24 mouse cellular contexts compared by ENCODE assay signal in genomic region chr8:117178039-117178438, GRCm38 (mm10). TPM values are rescaled to one million over a fixed set of nuclear protein-coding genes. Genes with fewer than 3 reads are reported as not detected.
DNase-seq lines count a peak whose midpoint lies in the region; ATAC-seq and TF ChIP-seq lines count a peak whose summit lies in the region.
"Had no signal": no experiment of that assay in that cellular context is flagged by ENCODE, and none has a peak within 500 bp of the region (broad histone marks: within the 10 kb centered on the region; RNA-seq: fewer than 3 reads in every experiment).

No protein-coding gene starts in this region.

- no peaks in the 10 kb centered on the region for H3K4me1 ChIP-seq in midbrain, postnatal 0 days (ENCODE audit: insufficient read depth, low read length)
- H3K4me1 ChIP-seq in midbrain, embryonic 11.5 days (ENCODE audit: control insufficient read depth, insufficient read depth, low read length), result no peaks in the 10 kb centered on the region
- peaks cover 2% of the 10 kb centered on the region in 2 experiments; a peak in 1 of 4 replicates for H3K4me1 ChIP-seq in MEL (ENCODE audit: control insufficient read depth in 1 of 2, insufficient read depth in 2 of 2, low read length in 2 of 2)
- H3K4me1 ChIP-seq in stomach, postnatal 0 days (replicated peaks; ENCODE audit: control insufficient read depth, insufficient read depth), result no peaks in the 10 kb centered on the region
- H3K4me1 ChIP-seq: embryonic facial prominence, embryonic 12.5 days; forebrain, embryonic 15.5 days; hindbrain, embryonic 15.5 days; liver, embryonic 13.5 days; midbrain, embryonic 10.5 days had no signal

- H3K27ac ChIP-seq in layer of hippocampus, adult 2 months, result no peak overlapping the region
- H3K27ac ChIP-seq in midbrain, postnatal 0 days (ENCODE audit: low read depth, low read length), result no peak overlapping the region
- H3K27ac ChIP-seq in midbrain, embryonic 11.5 days (ENCODE audit: low read depth, low read length), result no peak overlapping the region
- H3K27ac ChIP-seq in MEL (ENCODE audit: control insufficient read depth, low read depth, low read length), result no peak overlapping the region
- no peak overlapping the region for H3K27ac ChIP-seq in stomach, postnatal 0 days (replicated peaks)
- H3K27ac ChIP-seq: embryonic facial prominence, embryonic 12.5 days; forebrain, embryonic 15.5 days; heart, embryonic 13.5 days; hindbrain, embryonic 15.5 days; liver, embryonic 13.5 days; midbrain, embryonic 10.5 days had no signal

- no peak for ATAC-seq in midbrain, postnatal 0 days (ENCODE audit: low FRiP score)
- ATAC-seq in midbrain, embryonic 11.5 days (ENCODE audit: low FRiP score), result no peak
- no peak for ATAC-seq in stomach, postnatal 0 days (ENCODE audit: low FRiP score, low TSS enrichment)
- no peak for ATAC-seq in granulocyte monocyte progenitor cell, adult 5-6 weeks (replicated peaks; ENCODE audit: poor library complexity, severe bottlenecking)
- ATAC-seq: CD4-positive, CD25-positive, alpha-beta regulatory T cell, adult 4 months; forebrain, embryonic 15.5 days had no signal

- no peak overlapping the region for H3K4me2 ChIP-seq in midbrain, postnatal 0 days (ENCODE audit: low read depth, low read length, poor library complexity, severe bottlenecking)
- H3K4me2 ChIP-seq in midbrain, embryonic 11.5 days, result no peak overlapping the region
- no peak overlapping the region for H3K4me2 ChIP-seq in stomach, postnatal 0 days (replicated peaks; ENCODE audit: low read depth)
- H3K4me2 ChIP-seq: embryonic facial prominence, embryonic 12.5 days; forebrain, embryonic 15.5 days; heart, embryonic 13.5 days; hindbrain, embryonic 15.5 days; liver, embryonic 13.5 days had no signal

- H3K27me3 ChIP-seq in midbrain, postnatal 0 days (ENCODE audit: insufficient read depth, low read length), result no peaks in the 10 kb centered on the region
- no peaks in the 10 kb centered on the region for H3K27me3 ChIP-seq in midbrain, embryonic 11.5 days (ENCODE audit: control insufficient read depth, insufficient read depth, low read length)
- no peaks in the 10 kb centered on the region for H3K27me3 ChIP-seq in MEL (ENCODE audit: control insufficient read depth in 1 of 2, insufficient read depth in 2 of 2, low read length in 2 of 2)
- H3K27me3 ChIP-seq in stomach, postnatal 0 days (ENCODE audit: control insufficient read depth, insufficient read depth, low read length), result no peaks in the 10 kb centered on the region
- H3K27me3 ChIP-seq: embryonic facial prominence, embryonic 12.5 days; forebrain, embryonic 15.5 days; heart, embryonic 13.5 days; hindbrain, embryonic 15.5 days; liver, embryonic 13.5 days had no signal

- no peak overlapping the region for H3K4me3 ChIP-seq in layer of hippocampus, adult 2 months
- H3K4me3 ChIP-seq in midbrain, postnatal 0 days (ENCODE audit: low read depth, low read length), result no peak overlapping the region
- H3K4me3 ChIP-seq in midbrain, embryonic 11.5 days (ENCODE audit: low read depth, low read length), result no peak overlapping the region
- no peak overlapping the region for H3K4me3 ChIP-seq in MEL (ENCODE audit: control insufficient read depth in 1 of 2, insufficient read depth in 1 of 2, low read depth in 2 of 2, low read length in 2 of 2)
- no peak overlapping the region for H3K4me3 ChIP-seq in stomach, postnatal 0 days (ENCODE audit: low read depth, low read length)
- H3K4me3 ChIP-seq: embryonic facial prominence, embryonic 12.5 days; forebrain, embryonic 15.5 days; heart, embryonic 13.5 days; hindbrain, embryonic 15.5 days; liver, embryonic 13.5 days; midbrain, embryonic 10.5 days had no signal

- H3K36me3 ChIP-seq in midbrain, postnatal 0 days (ENCODE audit: insufficient read depth, low read length), result no peaks in the 10 kb centered on the region
- no peaks in the 10 kb centered on the region for H3K36me3 ChIP-seq in midbrain, embryonic 11.5 days (ENCODE audit: control insufficient read depth, insufficient read depth, low read length)
- peaks cover 0 to 3% of the 10 kb centered on the region in 2 experiments; a peak in 3 of 4 replicates for H3K36me3 ChIP-seq in MEL (ENCODE audit: control insufficient read depth in 1 of 2, insufficient read depth in 2 of 2, low read length in 2 of 2)
- peaks cover 3% of the 10 kb centered on the region; the same call in 1 of the 2 replicates for H3K36me3 ChIP-seq in stomach, postnatal 0 days (ENCODE audit: control insufficient read depth, insufficient read depth, low read length)
- H3K36me3 ChIP-seq: embryonic facial prominence, embryonic 12.5 days; forebrain, embryonic 15.5 days; hindbrain, embryonic 15.5 days had no signal

- intact Hi-C loops in gastrocnemius, postnatal 36 days (cut with DNase I), result no loop called here

- WGBS in midbrain, postnatal 0 days, result 90% methylated on average over 2 of the region's 2 CpGs
- 90% methylated on average over 2 of the region's 2 CpGs for WGBS in midbrain, embryonic 11.5 days
- WGBS in stomach, postnatal 0 days, result 82% methylated on average over 2 of the region's 2 CpGs

- peak; percentile 59 for TF ChIP-seq RAD21 in MEL (IDR thresholded peaks at IDR 0.05; ENCODE audit: low read depth, low read length)

- TF ChIP-seq CTCF in layer of hippocampus, adult 2 months (conservative IDR thresholded peaks at IDR 0.05), result peak; percentile 52
- TF ChIP-seq CTCF in midbrain, postnatal 0 days (IDR thresholded peaks at IDR 0.05), result peak; percentile 23
- peak; percentile 46 to 60 (median 50) for TF ChIP-seq CTCF in MEL (IDR thresholded peaks at IDR 0.05 in 2 of 3, conservative IDR thresholded peaks at IDR 0.05 in 1 of 3; ENCODE audit: control insufficient read depth in 1 of 3, insufficient read depth in 1 of 3, low read depth in 2 of 3, low read length in 3 of 3, poor library complexity in 1 of 3, severe bottlenecking in 1 of 3)
- peak; percentile 44 for TF ChIP-seq CTCF in stomach, postnatal 0 days (IDR thresholded peaks at IDR 0.05; ENCODE audit: low read depth)

- TF ChIP-seq POLR2A in MEL (IDR thresholded peaks at IDR 0.05; ENCODE audit: control insufficient read depth in 1 of 2, insufficient read depth in 1 of 2, low read depth in 1 of 2, low read length in 2 of 2, poor library complexity in 1 of 2), result no peak

- no peaks in the 10 kb centered on the region for H3K79me2 ChIP-seq in MEL (ENCODE audit: control insufficient read depth, insufficient read depth, low read length, poor library complexity)

- no peak overlapping the region for H3K9ac ChIP-seq in midbrain, postnatal 0 days (replicated peaks; ENCODE audit: low read length, poor library complexity, severe bottlenecking)
- no peak overlapping the region for H3K9ac ChIP-seq in midbrain, embryonic 11.5 days (ENCODE audit: low read length)
- no peak overlapping the region for H3K9ac ChIP-seq in MEL (ENCODE audit: control insufficient read depth, low read depth, low read length, poor library complexity, severe bottlenecking)
- no peak overlapping the region for H3K9ac ChIP-seq in stomach, postnatal 0 days (ENCODE audit: low read length)
- H3K9ac ChIP-seq: embryonic facial prominence, embryonic 12.5 days; forebrain, embryonic 15.5 days; heart, embryonic 13.5 days; hindbrain, embryonic 15.5 days; liver, embryonic 13.5 days had no signal

- no peak for DNase-seq in layer of hippocampus, adult 2 months (ENCODE audit: low spot score in 2 of 2)
- no peak for DNase-seq in layer of hippocampus, adult 11-12 months (ENCODE audit: low spot score)
- no peak for DNase-seq in midbrain, postnatal 0 days (ENCODE audit: low spot score)
- DNase-seq in midbrain, embryonic 11.5 days (ENCODE audit: low spot score, missing footprints), result no peak
- DNase-seq in MEL (ENCODE audit: low read depth, low spot score), result peak; percentile 34
- no peak for DNase-seq in stomach, postnatal 0 days (ENCODE audit: low spot score)
- no peak for DNase-seq in gastrocnemius, postnatal 36 days
- DNase-seq: cerebellum, adult 18-20 months; heart, adult 11 months; heart, postnatal 36 days; kidney, adult 18-20 months; kidney, postnatal 25 days; layer of hippocampus, adult 9-11 months; liver, embryonic 13.5 days; lung, postnatal 36 days; retina, postnatal 1 day; right cerebral cortex, postnatal 4 days had no signal

- H3K9me3 ChIP-seq in midbrain, postnatal 0 days (ENCODE audit: low read length), result no peaks in the 10 kb centered on the region
- H3K9me3 ChIP-seq in midbrain, embryonic 11.5 days (ENCODE audit: control insufficient read depth, low read length), result no peaks in the 10 kb centered on the region
- no peaks in the 10 kb centered on the region for H3K9me3 ChIP-seq in MEL (replicated peaks; ENCODE audit: insufficient read depth, low read length)
- H3K9me3 ChIP-seq in stomach, postnatal 0 days (ENCODE audit: control insufficient read depth, low read length), result no peaks in the 10 kb centered on the region
- H3K9me3 ChIP-seq: embryonic facial prominence, embryonic 12.5 days; forebrain, embryonic 15.5 days; heart, embryonic 13.5 days; hindbrain, embryonic 15.5 days; liver, embryonic 13.5 days; midbrain, embryonic 10.5 days had no signal

- TF ChIP-seq EP300 in MEL (IDR thresholded peaks at IDR 0.05; ENCODE audit: low read depth in 1 of 2, low read length in 2 of 2), result no peak
- no peak for TF ChIP-seq EP300 in stomach, postnatal 0 days (optimal IDR thresholded peaks at IDR 0.05)

TF ChIP-seq in MEL, 35 proteins besides CTCF, POLR2A, EP300 and RAD21:
- TF ChIP-seq ZNF384 (IDR thresholded peaks at IDR 0.05; ENCODE audit: low read depth, low read length), result peak; percentile 36; the same call in 1 of the 2 replicates
- TF ChIP-seq ETS1 (IDR thresholded peaks at IDR 0.05; ENCODE audit: low read depth, low read length), result no peak
- peak; percentile 65 for TF ChIP-seq SMC3 (IDR thresholded peaks at IDR 0.05; ENCODE audit: low read depth, low read length)
- TF ChIP-seq NELFE (IDR thresholded peaks at IDR 0.05; ENCODE audit: low read depth, low read length), result no peak
- peak; percentile 39; the same call in 1 of the 2 replicates for TF ChIP-seq ZC3H11A (IDR thresholded peaks at IDR 0.05; ENCODE audit: low read depth, low read length)

RNA-seq across cellular contexts. Expression of gene Gan, which starts 20.1 kb away (rescaled TPM):
- 10 to 100 TPM; 16.6 to 17.6 TPM for total RNA-seq in layer of hippocampus, adult 2 months (2021)
- total RNA-seq in midbrain, postnatal 0 days (2014; rRNA removed), result 13.5 and 14.2 TPM in 2 replicates
- polyA plus RNA-seq in midbrain, postnatal 0 days (2015; fragmentation: Nextera tagmentation; extraction: Ambion mirVana), result 4.0 and 4.6 TPM in 2 replicates
- 2.2 and 2.3 TPM in 2 replicates for polyA plus RNA-seq in midbrain, embryonic 11.5 days (2014; fragmentation: Nextera tagmentation; extraction: Ambion mirVana)
- total RNA-seq in MEL (2012; rRNA removed), result 8.2 and 8.7 TPM in 2 replicates
- polyA plus RNA-seq in MEL (2012; ENCODE audit: insufficient read depth in 1 of 2, insufficient read length in 2 of 2, low read depth in 1 of 2, low replicate concordance in 2 of 2, missing spikeins in 1 of 2), result 1 to 10 TPM in 1 of 2 experiments, not detected in 1; 5.6 TPM
- 1.5 and 2.4 TPM in 2 replicates for polyA plus RNA-seq in stomach, postnatal 0 days (2015; fragmentation: Nextera tagmentation; extraction: Ambion mirVana)
- total RNA-seq in granulocyte monocyte progenitor cell, adult 5-6 weeks (2014; fragmentation: Nextera tagmentation), result 5.9 and 7.6 TPM in 2 replicates
- total RNA-seq in granulocyte monocyte progenitor cell, adult 5-6 weeks (2017), result 3.4 and 6.4 TPM in 2 replicates
- 1 to 10 TPM; 3.9 to 4.5 TPM for total RNA-seq in gastrocnemius, postnatal 36 days (2021)
